Mouse (Mus musculus): ENCODE measurements at regions not wholly inside any gene's neighbourhood (a gene's known extent, or its start where the extent isn't known, plus 50 kb on each side); places are given as distances from the start of the nearest gene placed in this dataset.
A peak's percentile ranks its signal among the peaks of the same experiment; 100 is the strongest.

DNA sequence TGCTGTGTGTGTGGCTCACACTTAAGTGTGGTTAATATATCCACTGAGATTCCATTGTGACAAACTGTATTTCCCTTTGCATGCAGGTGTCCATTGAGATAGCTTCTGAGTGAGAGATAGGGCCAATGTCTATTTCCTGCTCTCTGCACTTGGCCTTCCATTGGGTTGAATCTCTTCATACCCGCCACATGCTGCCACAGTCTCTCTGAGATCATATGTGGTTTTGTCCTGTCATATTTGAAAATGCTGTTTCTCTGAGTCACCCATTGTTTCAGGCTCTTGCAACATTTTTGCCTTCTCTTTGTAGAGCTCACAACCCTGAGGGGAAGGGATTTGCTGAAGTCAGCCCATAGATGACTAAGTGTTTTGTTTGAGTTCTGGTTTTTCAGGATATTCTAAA is 2081.3 kb downstream of the Olfm4 start:
- DNase-seq (ENCODE audit: inconsistent age in 2 of 2, low spot score in 1 of 2): peak in 1 of 2 experiments; percentile 21

DNA sequence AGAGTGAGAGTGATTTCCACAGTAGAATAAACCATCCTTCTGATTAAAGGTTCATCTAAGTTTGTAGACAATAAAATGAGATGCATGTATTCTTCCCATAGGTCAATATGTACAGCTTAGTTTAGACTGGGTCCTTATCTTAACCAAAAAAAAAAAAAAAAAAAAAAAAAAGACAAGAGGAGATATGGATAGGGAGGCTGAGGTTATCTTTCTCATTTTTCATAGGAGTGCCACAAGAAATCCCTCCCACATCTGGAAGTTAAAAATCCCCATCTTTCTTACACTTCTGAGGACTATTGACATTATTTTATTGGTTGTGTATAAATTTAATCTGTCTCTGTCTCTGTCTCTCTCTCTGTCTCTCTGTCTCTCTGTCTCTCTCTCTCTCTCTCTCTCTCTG is 2117.8 kb downstream of the Olfm4 start:
- DNase-seq (ENCODE audit: inconsistent age in 2 of 2, low spot score in 1 of 2): no peak

DNA sequence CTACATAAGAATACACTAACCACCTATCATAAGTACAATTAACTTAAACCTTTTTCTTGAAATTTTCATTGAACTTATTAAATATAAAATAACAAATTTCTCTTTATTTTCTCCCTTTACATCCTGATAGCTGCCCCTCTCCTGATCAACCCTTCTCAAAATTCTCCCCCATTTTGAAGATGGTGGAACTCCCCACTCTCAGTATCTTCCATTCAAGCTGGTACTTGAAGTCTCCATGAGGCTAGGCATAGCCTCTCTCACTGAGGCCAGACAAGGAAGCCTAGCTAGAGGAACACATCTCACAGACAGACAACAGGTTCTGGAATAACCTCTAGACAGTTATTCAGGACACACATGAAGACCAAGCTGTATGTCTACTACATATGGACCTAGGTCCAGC is 2129.0 kb downstream of the Olfm4 start:
- DNase-seq (ENCODE audit: inconsistent age in 2 of 2, low spot score in 1 of 2): no peak

DNA sequence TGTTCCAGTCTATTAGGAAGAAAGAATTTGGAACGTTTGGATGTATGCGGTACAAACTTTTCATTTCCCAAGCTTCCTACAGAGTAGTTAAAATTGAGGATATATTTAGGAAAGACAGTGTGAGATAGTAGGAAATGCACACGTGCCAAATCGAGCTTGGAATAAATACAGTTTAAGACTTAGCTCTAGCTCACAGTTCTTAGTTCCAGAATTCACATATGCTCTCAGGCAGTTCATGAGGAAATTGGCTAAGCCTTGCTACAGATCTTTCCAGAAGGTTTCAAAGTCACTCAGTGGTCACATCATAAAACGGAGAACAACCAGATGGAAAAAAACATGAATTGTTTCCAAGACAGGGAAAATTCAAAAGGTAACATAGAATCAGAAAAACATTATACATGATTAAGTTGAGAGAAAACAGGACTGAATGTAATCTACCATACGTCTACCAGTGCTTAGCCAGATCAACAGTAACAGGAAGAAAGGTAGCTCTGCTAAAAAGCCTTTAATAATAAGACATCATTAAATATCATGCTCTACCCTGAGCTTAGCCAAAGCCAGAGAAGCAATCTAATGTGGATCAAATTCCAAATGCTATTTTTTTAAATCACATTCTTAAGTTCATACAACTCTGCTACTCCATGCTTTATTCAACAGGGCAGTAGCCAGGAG is 2165.1 kb downstream of the Olfm4 start:
- DNase-seq (ENCODE audit: inconsistent age in 2 of 2, low spot score in 1 of 2): no peak

DNA sequence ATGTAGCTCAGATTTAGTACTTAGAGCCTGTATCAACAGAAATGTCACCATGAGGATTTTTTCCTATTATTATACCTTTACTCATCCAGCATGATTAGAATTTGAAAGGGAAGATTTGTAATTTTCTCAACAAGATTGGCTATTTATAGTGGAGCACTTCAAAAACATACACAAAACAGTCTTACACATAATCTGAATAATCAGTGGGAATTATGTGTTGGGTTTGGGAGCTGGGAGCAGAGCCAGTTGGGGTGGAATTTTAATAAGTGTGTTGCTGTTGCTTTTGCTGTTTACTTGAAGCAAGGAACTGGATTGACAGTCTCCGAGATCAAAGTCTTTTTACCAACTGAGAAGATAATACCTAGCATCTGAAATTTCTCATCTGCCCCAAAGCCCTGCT is 2201.5 kb downstream of the Olfm4 start:
- no peak for DNase-seq (ENCODE audit: inconsistent age in 2 of 2, low spot score in 1 of 2)

DNA sequence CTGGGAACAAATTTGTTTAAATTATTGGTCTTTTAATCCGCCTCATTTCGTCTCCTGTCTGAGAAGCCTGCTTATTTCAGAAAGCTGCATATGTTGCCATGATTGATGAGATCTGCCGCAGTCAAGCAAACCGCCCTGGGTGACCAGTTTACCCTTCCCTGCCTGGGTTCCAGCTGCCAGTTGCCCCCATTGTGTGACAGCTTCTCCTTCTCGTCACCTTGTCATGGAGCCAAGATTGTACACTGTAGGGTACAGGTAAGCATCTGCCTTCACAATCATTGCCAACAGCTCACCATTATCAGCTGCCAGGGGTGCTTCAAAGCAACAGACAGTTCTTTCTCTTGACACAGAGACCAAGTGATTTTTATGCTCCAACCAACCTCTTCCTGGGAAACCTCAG is 2226.5 kb downstream of the Olfm4 start:
- no peak for DNase-seq (ENCODE audit: inconsistent age in 2 of 2, low spot score in 1 of 2)

DNA sequence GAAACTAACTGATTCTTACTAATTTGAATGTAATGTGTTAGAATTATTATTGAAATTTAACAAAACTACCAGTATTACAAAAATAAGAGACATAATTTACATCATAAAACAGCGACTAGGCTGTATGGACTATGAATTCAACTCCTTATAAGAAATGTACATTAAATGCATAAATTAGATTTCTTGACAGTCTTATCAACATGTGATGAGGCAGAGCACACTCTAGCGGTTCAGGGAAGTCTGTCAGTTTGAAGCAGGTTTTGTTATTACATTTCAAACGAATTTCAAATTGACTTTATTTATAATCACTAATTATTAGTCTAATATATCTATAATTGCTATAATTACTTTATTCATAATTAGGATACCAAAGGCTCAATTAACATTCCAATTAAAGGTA is 2214.8 kb upstream of the Pcdh17 start:
- DNase-seq (ENCODE audit: inconsistent age in 2 of 2, low spot score in 1 of 2): no peak

DNA sequence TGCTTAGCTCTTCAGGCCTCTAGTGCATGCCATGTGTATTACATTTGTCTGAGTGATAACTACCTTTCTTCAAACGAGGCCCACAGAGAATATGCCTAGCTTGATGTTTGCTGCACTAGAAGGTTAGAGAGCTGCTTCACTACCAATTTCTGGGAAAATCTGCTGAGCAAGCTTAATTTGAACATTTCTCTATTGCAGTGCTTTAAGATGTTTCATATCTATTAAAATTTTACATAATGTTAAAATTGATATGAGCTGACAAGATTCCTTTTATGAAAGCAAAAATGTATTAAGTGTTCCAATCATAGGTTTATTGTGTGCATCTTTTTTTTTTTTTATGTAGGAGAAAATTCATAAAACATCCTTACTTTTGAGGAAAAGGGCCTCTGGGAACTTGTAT is 2207.1 kb upstream of the Pcdh17 start:
- no peak for DNase-seq (ENCODE audit: inconsistent age in 2 of 2, low spot score in 1 of 2)

DNA sequence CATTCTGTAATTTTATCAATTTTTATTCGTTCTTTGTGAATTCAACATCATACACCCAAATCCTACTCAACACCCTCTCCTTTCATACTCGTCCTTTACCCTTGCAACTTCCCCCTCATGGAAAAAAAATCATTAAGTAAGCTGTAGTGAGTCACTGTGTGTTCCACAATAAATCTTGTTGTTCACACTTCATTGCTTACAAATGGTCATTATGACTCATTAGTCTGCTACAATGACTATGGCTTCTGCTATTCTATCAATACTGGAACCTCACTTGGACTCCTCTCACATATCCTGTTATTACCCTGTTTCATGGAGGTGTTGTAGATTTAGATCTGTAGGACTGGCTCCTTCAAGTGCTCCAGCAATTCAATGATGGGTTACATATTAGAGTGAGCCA is 2200.0 kb upstream of the Pcdh17 start:
- no peak for DNase-seq (ENCODE audit: inconsistent age in 2 of 2, low spot score in 1 of 2)

DNA sequence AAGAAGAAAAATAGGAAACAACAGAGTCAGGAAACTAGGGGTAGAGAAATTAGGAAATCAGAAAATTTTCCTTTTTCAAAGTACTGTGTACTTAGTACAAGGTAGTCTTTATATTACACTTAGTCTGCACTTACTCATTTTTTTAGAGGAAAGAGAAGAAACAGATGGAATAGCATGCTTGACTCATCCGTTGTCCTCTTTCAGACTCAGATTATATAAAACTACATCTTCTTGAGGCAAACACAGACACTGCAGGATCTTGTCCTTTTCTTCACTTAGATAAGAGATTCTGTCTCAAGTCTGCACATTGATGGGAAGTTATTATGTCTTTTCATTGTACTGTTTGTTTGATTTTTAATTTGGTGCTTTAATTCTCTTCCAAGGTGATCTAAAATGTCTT is 2198.5 kb upstream of the Pcdh17 start:
- no peak for DNase-seq (ENCODE audit: inconsistent age in 2 of 2, low spot score in 1 of 2)

Measured in adrenal gland, adult (tissue).